Mouse (Mus musculus) megakaryocyte, embryonic 14.5 days (primary cell): Measurements from ENCODE around the gene Slc22a8. TPM values are rescaled to one million over a fixed set of nuclear protein-coding genes. Genes with fewer than 3 reads are reported as not detected.

Source experiments
- H3K27me3 ChIP-seq: replicated peaks from 2 replicates; pipeline ENCODE3; 2012; ENCODE audit warnings: inconsistent platforms
- H3K36me3 ChIP-seq: replicated peaks from 2 replicates; pipeline ENCODE3; 2012; ENCODE audit warnings: low read length, inconsistent platforms, mixed read lengths
- H3K4me1 ChIP-seq: 2 replicates; pipeline ENCODE4 v1.6.1; 2012; ENCODE audit warnings: inconsistent platforms
- H3K4me3 ChIP-seq: replicated peaks from 2 replicates; pipeline ENCODE3; 2012; ENCODE audit warnings: moderate library complexity, mild to moderate bottlenecking, inconsistent platforms
- H3K9me3 ChIP-seq: 2 replicates; pipeline ENCODE4 v1.6.1; 2012; ENCODE audit warnings: inconsistent platforms
- FLI1 ChIP-seq: IDR thresholded peaks from 2 replicates; pipeline ENCODE4 v1.6.1; 2012; ENCODE audit warnings: low read length, inconsistent platforms, mixed read lengths
- GATA1 ChIP-seq: IDR thresholded peaks from 3 replicates; pipeline ENCODE4 v1.6.1; 2012; ENCODE audit warnings: mixed read lengths, low read length, inconsistent platforms, borderline replicate concordance
- polyA plus RNA-seq: library from polyadenylated mRNA; stranded (reverse); fragments of >175 nt; gene quantifications from 2 replicates; pipeline ENCODE4 v1.2.3, GENCODE M21; 2012; ENCODE audit warnings: low replicate concordance; ENCODE audit not compliant: insufficient read depth

Gene Slc22a8
- polyA plus RNA-seq, 1 experiment: not detected

- H3K9me3 ChIP-seq: peaks cover 3% of the 10 kb centered on the region; the same call in 1 of the 2 replicates
- peaks cover 46% of the 10 kb centered on the region for H3K27me3 ChIP-seq
- no peak overlapping the region for H3K4me3 ChIP-seq
- no peaks in the 10 kb centered on the region for H3K4me1 ChIP-seq
- TF ChIP-seq FLI1: no peak
- no peak for TF ChIP-seq GATA1
- no peaks in the 10 kb centered on the region for H3K36me3 ChIP-seq
Observed at GRCm38 (mm10) chr19:8616314-8616713, 25.3 kb downstream of the Slc22a8 start.

- H3K4me3 ChIP-seq: no peak within 1 kb of the TSS
- no peaks in the 10 kb centered on the region for H3K4me1 ChIP-seq
- peaks cover 42% of the 10 kb centered on the region for H3K27me3 ChIP-seq
- no peaks in the 10 kb centered on the region for H3K36me3 ChIP-seq
- H3K9me3 ChIP-seq: peaks cover 3% of the 10 kb centered on the region; the same call in 1 of the 2 replicates
- no peak for TF ChIP-seq FLI1
- no peak for TF ChIP-seq GATA1
Observed at GRCm38 (mm10) chr19:8617904-8618303, 26.9 kb downstream of the Slc22a8 start, which contains the start of gene Slc22a6. Slc22a6 (plus strand) TSS chr19:8618039.

GRCm38 (mm10) chr19:8621098-8621497 is 30.0 kb downstream of the Slc22a8 start:
- Histone ChIP-seq H3K27me3 (peaks cover 32% of the 10 kb centered on the region), H3K4me3 (no peak overlapping the region), H3K4me1 (peaks cover 8% of the 10 kb centered on the region), H3K36me3 (no peaks in the 10 kb centered on the region), H3K9me3 (peaks cover 3% of the 10 kb centered on the region; the same call in 1 of the 2 replicates)
- TF ChIP-seq GATA1: no peak
- no peak for TF ChIP-seq FLI1

DNA sequence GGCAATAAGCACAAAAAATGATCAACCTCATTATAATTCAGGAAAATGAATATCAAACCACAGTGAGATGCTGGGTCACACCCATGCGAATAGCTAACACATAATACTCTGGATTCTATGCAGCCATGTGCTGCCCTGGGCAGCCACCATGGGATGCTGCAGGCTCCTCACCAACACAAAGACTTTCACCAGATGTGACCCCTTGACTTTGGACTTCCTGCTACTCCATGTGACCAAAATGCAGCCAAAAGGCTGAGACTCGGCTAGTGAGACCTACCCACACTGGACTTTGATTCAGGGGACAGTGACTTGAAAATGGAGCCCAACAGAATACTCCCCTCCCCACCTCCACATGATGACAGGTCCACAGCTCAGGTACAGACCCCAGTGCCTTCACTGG is 39.2 kb downstream of the Slc22a8 start:
- no peaks in the 10 kb centered on the region for H3K36me3 ChIP-seq
- TF ChIP-seq FLI1: no peak
- H3K27me3 ChIP-seq: peaks cover 8% of the 10 kb centered on the region
- H3K4me1 ChIP-seq: peaks cover 30% of the 10 kb centered on the region
- no peak overlapping the region for H3K4me3 ChIP-seq
- H3K9me3 ChIP-seq: peaks cover 5% of the 10 kb centered on the region; the same call in 1 of the 2 replicates

DNA sequence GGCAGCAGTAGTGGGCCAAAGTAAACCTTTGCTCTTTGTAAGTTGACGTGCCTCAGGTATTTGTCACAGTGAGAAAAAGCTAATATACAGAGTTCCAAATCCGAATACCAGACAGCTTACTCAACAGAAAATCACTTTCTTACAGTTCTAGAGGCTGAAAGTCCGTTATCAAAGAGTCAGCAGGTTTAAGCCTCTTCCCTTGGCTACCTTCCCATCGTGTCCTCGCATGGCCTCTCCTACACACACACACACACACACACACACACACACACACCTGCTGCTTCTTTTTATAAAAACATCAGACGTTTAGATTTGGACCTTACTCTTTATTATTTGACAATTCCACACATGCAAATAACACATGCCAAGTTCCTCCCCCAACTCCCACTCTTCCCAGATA is 39.8 kb downstream of the Slc22a8 start:
- peaks cover 24% of the 10 kb centered on the region for H3K4me1 ChIP-seq
- H3K27me3 ChIP-seq: peaks cover 3% of the 10 kb centered on the region
- no peaks in the 10 kb centered on the region for H3K36me3 ChIP-seq
- TF ChIP-seq GATA1: no peak
- H3K4me3 ChIP-seq: no peak overlapping the region
- peaks cover 5% of the 10 kb centered on the region; the same call in 1 of the 2 replicates for H3K9me3 ChIP-seq

DNA sequence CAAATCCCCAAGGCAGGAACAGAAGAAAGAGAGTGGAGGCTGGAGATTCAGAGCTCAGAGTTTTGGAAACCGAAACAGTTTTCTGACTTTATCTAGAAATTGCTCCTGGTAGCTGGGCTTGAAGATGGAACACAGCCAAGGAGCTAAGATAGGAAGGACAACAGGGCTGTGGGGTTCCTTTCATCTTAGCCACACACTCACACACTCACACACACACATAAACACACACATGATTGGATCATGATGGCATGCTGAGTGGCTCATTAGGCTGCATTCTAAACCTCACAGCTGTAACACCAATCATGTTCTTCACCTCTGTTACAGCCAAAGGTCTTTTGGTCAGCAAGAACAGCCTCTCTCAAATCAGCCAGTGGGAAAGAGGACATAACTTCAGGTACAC is 41.0 kb downstream of the Slc22a8 start:
- H3K27me3 ChIP-seq: peaks cover 2% of the 10 kb centered on the region
- no peak overlapping the region for H3K4me3 ChIP-seq
- H3K4me1 ChIP-seq: peaks cover 12% of the 10 kb centered on the region
- TF ChIP-seq FLI1: no peak
- no peak for TF ChIP-seq GATA1
- peaks cover 5% of the 10 kb centered on the region; the same call in 1 of the 2 replicates for H3K9me3 ChIP-seq
- H3K36me3 ChIP-seq: no peaks in the 10 kb centered on the region

GRCm38 (mm10) chr19:8642086-8642485 is 51.0 kb downstream of the Slc22a8 start:
- TF ChIP-seq GATA1 (no peak), FLI1 (no peak)
- peaks cover 31% of the 10 kb centered on the region for H3K4me1 ChIP-seq
- no peaks in the 10 kb centered on the region for H3K9me3 ChIP-seq
- no peaks in the 10 kb centered on the region for H3K36me3 ChIP-seq
- H3K4me3 ChIP-seq: no peak overlapping the region
- peaks cover 1% of the 10 kb centered on the region for H3K27me3 ChIP-seq

DNA sequence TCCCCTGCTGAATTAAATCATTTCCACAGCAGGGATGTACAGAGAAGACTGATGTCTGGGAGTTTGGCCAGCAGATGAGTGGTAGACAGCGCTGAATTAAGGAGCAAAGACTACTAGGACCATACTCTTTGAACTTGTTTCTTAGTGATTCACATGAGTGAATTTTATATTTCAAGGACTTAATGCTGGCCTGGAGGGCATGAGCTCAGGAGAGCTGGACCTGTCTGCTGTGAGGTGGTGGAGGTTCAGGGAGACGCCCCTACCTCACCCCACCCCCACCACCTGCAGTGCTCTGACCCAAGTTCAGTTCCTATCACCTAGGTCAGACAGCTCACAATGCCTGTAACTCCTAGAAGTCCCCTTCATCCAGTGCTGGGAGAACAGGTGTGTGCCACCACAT is 55.3 kb downstream of the Slc22a8 start:
- TF ChIP-seq GATA1: no peak
- Histone ChIP-seq H3K9me3 (no peaks in the 10 kb centered on the region), H3K36me3 (no peaks in the 10 kb centered on the region), H3K4me3 (no peak overlapping the region), H3K4me1 (peaks cover 25% of the 10 kb centered on the region), H3K27me3 (peaks cover 4% of the 10 kb centered on the region)

DNA sequence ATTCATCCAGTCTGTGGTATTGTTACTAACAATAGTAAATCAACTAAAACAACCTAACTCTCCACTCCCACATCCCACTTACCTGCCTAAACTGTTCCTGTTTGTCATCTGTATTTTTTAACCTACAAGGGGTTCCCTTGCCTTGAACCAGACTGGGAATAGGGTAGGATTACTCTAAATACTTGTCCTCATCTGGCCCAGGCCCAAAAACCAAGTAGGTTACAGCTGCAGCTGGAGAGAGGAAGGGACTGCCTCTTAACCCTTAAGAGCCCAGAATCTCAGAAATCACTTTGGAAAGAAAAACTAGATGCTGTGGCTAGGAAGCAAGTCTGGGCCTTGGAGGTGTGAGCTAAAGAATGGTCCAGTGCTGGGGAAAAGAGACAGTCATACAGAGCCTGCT is 64.8 kb downstream of the Slc22a8 start:
- peaks cover 16% of the 10 kb centered on the region; the same call in 1 of the 2 replicates for H3K4me1 ChIP-seq
- peaks cover 25% of the 10 kb centered on the region for H3K27me3 ChIP-seq
- H3K36me3 ChIP-seq: no peaks in the 10 kb centered on the region
- H3K4me3 ChIP-seq: no peak overlapping the region
- TF ChIP-seq GATA1 (no peak), FLI1 (no peak)
- H3K9me3 ChIP-seq: no peaks in the 10 kb centered on the region

- Histone ChIP-seq H3K4me3 (no peak overlapping the region), H3K4me1 (peaks cover 16% of the 10 kb centered on the region; the same call in 1 of the 2 replicates), H3K36me3 (no peaks in the 10 kb centered on the region), H3K27me3 (peaks cover 26% of the 10 kb centered on the region), H3K9me3 (no peaks in the 10 kb centered on the region)
- TF ChIP-seq FLI1 (no peak), GATA1 (no peak)
Observed at GRCm38 (mm10) chr19:8656341-8656740, 65.3 kb downstream of the Slc22a8 start.

Other genes starting within 250 kb of the Slc22a8 start
- gene Slc22a30, start 186.1 kb upstream of the Slc22a8 start, polyA plus RNA-seq: not detected in 2 replicates
- not detected in 2 replicates for gene Slc22a6, start 26.8 kb downstream of the Slc22a8 start, polyA plus RNA-seq
- 0.02 TPM in 1 of 2 replicates, not detected in the other for gene Chrm1, start 72.5 kb downstream of the Slc22a8 start, polyA plus RNA-seq
- 139 and 161 TPM in 2 replicates for gene Slc3a2, start 132.1 kb downstream of the Slc22a8 start, polyA plus RNA-seq
- 3.7 and 16.5 TPM in 2 replicates for gene Wdr74, start 144.6 kb downstream of the Slc22a8 start, polyA plus RNA-seq
- gene 1700092M07Rik, start 149.5 kb downstream of the Slc22a8 start, polyA plus RNA-seq: 0.86 TPM in 1 of 2 replicates, not detected in the other
- gene Stx5a, start 150.2 kb downstream of the Slc22a8 start, polyA plus RNA-seq: 18.8 and 39.1 TPM in 2 replicates
- gene Nxf1, start 165.8 kb downstream of the Slc22a8 start, polyA plus RNA-seq: 10.6 and 13.3 TPM in 2 replicates
- gene Tmem223, start 179.7 kb downstream of the Slc22a8 start, polyA plus RNA-seq: 53.5 and 407 TPM in 2 replicates
- 154 and 203 TPM in 2 replicates for gene Tmem179b, start 183.2 kb downstream of the Slc22a8 start, polyA plus RNA-seq
- gene Taf6l, start 195.2 kb downstream of the Slc22a8 start, polyA plus RNA-seq: 33.7 and 61.6 TPM in 2 replicates
- gene Polr2g, start 207.3 kb downstream of the Slc22a8 start, polyA plus RNA-seq: 6.3 TPM in 1 of 2 replicates, not detected in the other
- 1.3 and 5.9 TPM in 2 replicates for gene Zbtb3, start 211.3 kb downstream of the Slc22a8 start, polyA plus RNA-seq
- 0.51 TPM in 1 of 2 replicates, not detected in the other for gene Ttc9c, start 228.1 kb downstream of the Slc22a8 start, polyA plus RNA-seq
- gene Hnrnpul2, start 228.8 kb downstream of the Slc22a8 start, polyA plus RNA-seq: 13.5 and 54.1 TPM in 2 replicates
- gene AC129217.1, start 238.5 kb downstream of the Slc22a8 start, polyA plus RNA-seq: 44.9 and 148 TPM in 2 replicates
- 124 and 182 TPM in 2 replicates for gene Bscl2, start 246.2 kb downstream of the Slc22a8 start, polyA plus RNA-seq
- gene Gng3, start 247.9 kb downstream of the Slc22a8 start, polyA plus RNA-seq: not detected in 2 replicates